Mouse (Mus musculus): ENCODE data around the gene Ppara. TPM values are rescaled to one million over a fixed set of nuclear protein-coding genes. Genes with fewer than 3 reads are reported as not detected.
A peak's percentile ranks its signal among the peaks of the same experiment; 100 is the strongest.

Ppara gene
- polyA plus RNA-seq, 1 experiment from 2014 or later, result 12.2 TPM

- WGBS, result 7% methylated on average over 7 of the region's 7 CpGs
- no peak for ATAC-seq (ENCODE audit: insufficient read depth, low FRiP score)
These were observed 18.7 kb upstream of the Ppara start for GRCm38 (mm10) chr15:85716045-85716444.

GRCm38 (mm10) chr15:85716591-85716990, 18.2 kb upstream of the Ppara start:
- 74% methylated on average over 5 of the region's 5 CpGs for WGBS
- H3K9ac ChIP-seq (ENCODE audit: low read length), result no peak overlapping the region
- no peak overlapping the region for H3K4me2 ChIP-seq (ENCODE audit: low read depth, low read length)
- no peaks in the 10 kb centered on the region for H3K36me3 ChIP-seq (ENCODE audit: control insufficient read depth, insufficient read depth, low read length)
- ATAC-seq (ENCODE audit: insufficient read depth, low FRiP score), result no peak
- no peaks in the 10 kb centered on the region for H3K4me1 ChIP-seq (ENCODE audit: control insufficient read depth, insufficient read depth, low read length)
- H3K4me3 ChIP-seq (replicated peaks; ENCODE audit: low read length), result no peak overlapping the region
- H3K9me3 ChIP-seq (replicated peaks; ENCODE audit: control insufficient read depth, low read length), result no peaks in the 10 kb centered on the region
- H3K27ac ChIP-seq (ENCODE audit: low read length), result no peak overlapping the region
- H3K27me3 ChIP-seq (ENCODE audit: control insufficient read depth, insufficient read depth, low read length), result no peaks in the 10 kb centered on the region

More at GRCm38 (mm10) chr15:85716045-85716444, 18.7 kb upstream of the Ppara start:
- H3K4me1 ChIP-seq (ENCODE audit: control insufficient read depth, insufficient read depth, low read length), result no peaks in the 10 kb centered on the region
- H3K36me3 ChIP-seq (ENCODE audit: control insufficient read depth, insufficient read depth, low read length), result no peaks in the 10 kb centered on the region
- H3K27me3 ChIP-seq (ENCODE audit: control insufficient read depth, insufficient read depth, low read length), result no peaks in the 10 kb centered on the region
- H3K9ac ChIP-seq (ENCODE audit: low read length), result no peak overlapping the region
- no peak overlapping the region for H3K4me2 ChIP-seq (ENCODE audit: low read depth, low read length)
- H3K9me3 ChIP-seq (replicated peaks; ENCODE audit: control insufficient read depth, low read length), result no peaks in the 10 kb centered on the region
- H3K4me3 ChIP-seq (replicated peaks; ENCODE audit: low read length), result no peak overlapping the region
- H3K27ac ChIP-seq (ENCODE audit: low read length), result no peak overlapping the region

GRCm38 (mm10) chr15:85717008-85717407, 17.8 kb upstream of the Ppara start:
- Histone ChIP-seq H3K27me3 (ENCODE audit: control insufficient read depth, insufficient read depth, low read length) (no peaks in the 10 kb centered on the region), H3K9me3 (replicated peaks; ENCODE audit: control insufficient read depth, low read length) (no peaks in the 10 kb centered on the region), H3K27ac (ENCODE audit: low read length) (no peak overlapping the region), H3K4me3 (replicated peaks; ENCODE audit: low read length) (no peak overlapping the region), H3K9ac (ENCODE audit: low read length) (no peak overlapping the region), H3K4me1 (ENCODE audit: control insufficient read depth, insufficient read depth, low read length) (no peaks in the 10 kb centered on the region), H3K4me2 (ENCODE audit: low read depth, low read length) (no peak overlapping the region), H3K36me3 (ENCODE audit: control insufficient read depth, insufficient read depth, low read length) (no peaks in the 10 kb centered on the region)
- no peak for ATAC-seq (ENCODE audit: insufficient read depth, low FRiP score)
- WGBS, result 65% methylated on average over 4 of the region's 4 CpGs

GRCm38 (mm10) chr15:85717800-85718199, 17.0 kb upstream of the Ppara start:
- no peak for ATAC-seq (ENCODE audit: insufficient read depth, low FRiP score)
- 71% methylated on average over 2 of the region's 2 CpGs for WGBS
- H3K4me3 ChIP-seq (replicated peaks; ENCODE audit: low read length), result no peak overlapping the region

GRCm38 (mm10) chr15:85719017-85719416, 15.8 kb upstream of the Ppara start:
- no peaks in the 10 kb centered on the region for H3K9me3 ChIP-seq (replicated peaks; ENCODE audit: control insufficient read depth, low read length)
- no peaks in the 10 kb centered on the region for H3K27me3 ChIP-seq (ENCODE audit: control insufficient read depth, insufficient read depth, low read length)
- H3K4me2 ChIP-seq (ENCODE audit: low read depth, low read length), result no peak overlapping the region
- WGBS, result 65% methylated on average over 7 of the region's 7 CpGs
- H3K9ac ChIP-seq (ENCODE audit: low read length), result no peak overlapping the region
- H3K36me3 ChIP-seq (ENCODE audit: control insufficient read depth, insufficient read depth, low read length), result no peaks in the 10 kb centered on the region
- ATAC-seq (ENCODE audit: insufficient read depth, low FRiP score), result no peak
- H3K4me3 ChIP-seq (replicated peaks; ENCODE audit: low read length), result no peak overlapping the region
- no peaks in the 10 kb centered on the region for H3K4me1 ChIP-seq (ENCODE audit: control insufficient read depth, insufficient read depth, low read length)
- no peak overlapping the region for H3K27ac ChIP-seq (ENCODE audit: low read length)

More at GRCm38 (mm10) chr15:85717800-85718199, 17.0 kb upstream of the Ppara start:
- no peaks in the 10 kb centered on the region for H3K9me3 ChIP-seq (replicated peaks; ENCODE audit: control insufficient read depth, low read length)
- H3K27me3 ChIP-seq (ENCODE audit: control insufficient read depth, insufficient read depth, low read length), result no peaks in the 10 kb centered on the region
- H3K27ac ChIP-seq (ENCODE audit: low read length), result no peak overlapping the region
- no peak overlapping the region for H3K4me2 ChIP-seq (ENCODE audit: low read depth, low read length)
- H3K4me1 ChIP-seq (ENCODE audit: control insufficient read depth, insufficient read depth, low read length), result no peaks in the 10 kb centered on the region
- H3K36me3 ChIP-seq (ENCODE audit: control insufficient read depth, insufficient read depth, low read length), result no peaks in the 10 kb centered on the region
- no peak overlapping the region for H3K9ac ChIP-seq (ENCODE audit: low read length)

GRCm38 (mm10) chr15:85720366-85720841, 14.4 kb upstream of the Ppara start:
- no peaks in the 10 kb centered on the region for H3K27me3 ChIP-seq (ENCODE audit: control insufficient read depth, insufficient read depth, low read length)
- ATAC-seq (ENCODE audit: insufficient read depth, low FRiP score), result no peak
- no peak overlapping the region for H3K4me3 ChIP-seq (replicated peaks; ENCODE audit: low read length)
- H3K9me3 ChIP-seq (replicated peaks; ENCODE audit: control insufficient read depth, low read length), result no peaks in the 10 kb centered on the region
- no peak overlapping the region for H3K27ac ChIP-seq (ENCODE audit: low read length)
- no peaks in the 10 kb centered on the region for H3K36me3 ChIP-seq (ENCODE audit: control insufficient read depth, insufficient read depth, low read length)
- WGBS, result 66% methylated on average over 6 of the region's 6 CpGs
- H3K4me2 ChIP-seq (ENCODE audit: low read depth, low read length), result no peak overlapping the region
- no peaks in the 10 kb centered on the region for H3K4me1 ChIP-seq (ENCODE audit: control insufficient read depth, insufficient read depth, low read length)
- no peak overlapping the region for H3K9ac ChIP-seq (ENCODE audit: low read length)

GRCm38 (mm10) chr15:85724271-85725165, 10.3 kb upstream of the Ppara start:
- Histone ChIP-seq H3K27me3 (ENCODE audit: control insufficient read depth, insufficient read depth, low read length) (no peaks in the 10 kb centered on the region), H3K36me3 (ENCODE audit: control insufficient read depth, insufficient read depth, low read length) (no peaks in the 10 kb centered on the region), H3K27ac (ENCODE audit: low read length) (no peak overlapping the region), H3K4me2 (ENCODE audit: low read depth, low read length) (no peak overlapping the region), H3K4me1 (ENCODE audit: control insufficient read depth, insufficient read depth, low read length) (no peaks in the 10 kb centered on the region; the same call in 1 of the 2 replicates), H3K9ac (ENCODE audit: low read length) (no peak overlapping the region; the same call in 1 of the 2 replicates), H3K4me3 (replicated peaks; ENCODE audit: low read length) (no peak overlapping the region), H3K9me3 (replicated peaks; ENCODE audit: control insufficient read depth, low read length) (no peaks in the 10 kb centered on the region)
- WGBS, result 35% methylated on average over 11 of the region's 11 CpGs
- ATAC-seq (ENCODE audit: insufficient read depth, low FRiP score), result no peak

GRCm38 (mm10) chr15:85728224-85728623, 6.6 kb upstream of the Ppara start:
- Histone ChIP-seq H3K9ac (ENCODE audit: low read length) (no peak overlapping the region), H3K27ac (ENCODE audit: low read length) (no peak overlapping the region), H3K4me1 (ENCODE audit: control insufficient read depth, insufficient read depth, low read length) (no peaks in the 10 kb centered on the region; the same call in 1 of the 2 replicates), H3K4me3 (replicated peaks; ENCODE audit: low read length) (no peak overlapping the region), H3K4me2 (ENCODE audit: low read depth, low read length) (no peak overlapping the region), H3K27me3 (ENCODE audit: control insufficient read depth, insufficient read depth, low read length) (no peaks in the 10 kb centered on the region; the same call in 1 of the 2 replicates), H3K9me3 (replicated peaks; ENCODE audit: control insufficient read depth, low read length) (no peaks in the 10 kb centered on the region), H3K36me3 (ENCODE audit: control insufficient read depth, insufficient read depth, low read length) (no peaks in the 10 kb centered on the region)
- WGBS, result 90% methylated on average over 5 of the region's 5 CpGs
- ATAC-seq (ENCODE audit: insufficient read depth, low FRiP score), result no peak

GRCm38 (mm10) chr15:85729256-85729655, 5.5 kb upstream of the Ppara start:
- no peak overlapping the region for H3K4me2 ChIP-seq (ENCODE audit: low read depth, low read length)
- peaks cover 7% of the 10 kb centered on the region; the same call in 1 of the 2 replicates for H3K27me3 ChIP-seq (ENCODE audit: control insufficient read depth, insufficient read depth, low read length)
- H3K9ac ChIP-seq (ENCODE audit: low read length), result no peak overlapping the region
- no peak for ATAC-seq (ENCODE audit: insufficient read depth, low FRiP score)
- peak overlapping the region; percentile 83 for H3K27ac ChIP-seq (ENCODE audit: low read length)
- 62% methylated on average over 9 of the region's 9 CpGs for WGBS
- no peaks in the 10 kb centered on the region; the same call in none of the 2 replicates for H3K4me1 ChIP-seq (ENCODE audit: control insufficient read depth, insufficient read depth, low read length)
- H3K4me3 ChIP-seq (replicated peaks; ENCODE audit: low read length), result no peak overlapping the region
- no peaks in the 10 kb centered on the region for H3K9me3 ChIP-seq (replicated peaks; ENCODE audit: control insufficient read depth, low read length)
- no peaks in the 10 kb centered on the region for H3K36me3 ChIP-seq (ENCODE audit: control insufficient read depth, insufficient read depth, low read length)
